Mouse (Mus musculus): ENCODE data around the gene Rbm48. TPM values are rescaled to one million over a fixed set of nuclear protein-coding genes. Genes with fewer than 3 reads are reported as not detected.

Gene Rbm48
- 14.4 TPM for polyA plus RNA-seq (2014; fragmentation: Illumina TruSeq; extraction: RNeasy Lipid Tissue Mini Kit (QIAGEN cat#74804); ENCODE audit: low read depth, low replicate concordance)

GRCm38 (mm10) chr5:3596399-3596766 is at the start of gene Rbm48:
Gene Rbm48 (minus strand): TSS chr5:3596585.

DNA sequence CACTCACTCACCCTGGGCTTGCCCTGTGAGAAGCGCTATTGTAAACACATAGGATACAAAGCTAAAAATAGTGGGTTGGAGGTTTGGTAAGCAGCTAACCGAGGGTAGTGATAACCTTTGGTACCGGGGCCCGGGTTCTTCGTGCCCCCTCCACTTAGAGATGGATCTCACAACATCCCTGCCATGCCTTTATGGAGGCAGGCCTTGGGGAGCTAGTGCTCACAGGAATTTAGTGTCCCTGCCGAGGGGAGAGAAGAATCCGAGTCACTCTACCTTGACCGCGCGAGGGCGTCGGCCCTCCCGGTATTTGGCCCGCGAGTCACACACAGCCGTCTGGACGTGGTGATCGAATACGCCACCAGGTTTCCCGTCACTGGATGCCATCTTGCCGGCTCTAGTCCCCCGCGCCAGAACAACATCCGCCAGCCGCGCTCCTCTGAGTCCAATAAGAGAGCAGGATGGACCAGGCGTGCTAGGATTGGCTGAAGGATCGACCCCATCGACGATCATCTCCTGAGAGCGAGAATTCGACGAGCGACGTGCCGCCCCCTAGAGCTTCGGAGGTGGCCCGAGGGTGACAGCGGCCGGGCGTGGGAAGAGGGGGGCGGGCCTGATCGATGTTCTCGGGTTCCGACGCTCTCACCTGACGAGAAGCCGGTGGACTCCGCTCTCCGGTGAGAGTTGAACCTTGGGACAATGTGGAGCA is 539 bp downstream of the Rbm48 start, which contains the start of gene Pex1:
Gene Pex1 (plus strand): TSS at position 374 of the 706 bp plus-strand sequence.

GRCm38 (mm10) chr5:3571266-3571665 is 25.1 kb downstream of the Rbm48 start, which contains the start of gene 1700109H08Rik:
Gene 1700109H08Rik (plus strand): TSS chr5:3571566.

DNA sequence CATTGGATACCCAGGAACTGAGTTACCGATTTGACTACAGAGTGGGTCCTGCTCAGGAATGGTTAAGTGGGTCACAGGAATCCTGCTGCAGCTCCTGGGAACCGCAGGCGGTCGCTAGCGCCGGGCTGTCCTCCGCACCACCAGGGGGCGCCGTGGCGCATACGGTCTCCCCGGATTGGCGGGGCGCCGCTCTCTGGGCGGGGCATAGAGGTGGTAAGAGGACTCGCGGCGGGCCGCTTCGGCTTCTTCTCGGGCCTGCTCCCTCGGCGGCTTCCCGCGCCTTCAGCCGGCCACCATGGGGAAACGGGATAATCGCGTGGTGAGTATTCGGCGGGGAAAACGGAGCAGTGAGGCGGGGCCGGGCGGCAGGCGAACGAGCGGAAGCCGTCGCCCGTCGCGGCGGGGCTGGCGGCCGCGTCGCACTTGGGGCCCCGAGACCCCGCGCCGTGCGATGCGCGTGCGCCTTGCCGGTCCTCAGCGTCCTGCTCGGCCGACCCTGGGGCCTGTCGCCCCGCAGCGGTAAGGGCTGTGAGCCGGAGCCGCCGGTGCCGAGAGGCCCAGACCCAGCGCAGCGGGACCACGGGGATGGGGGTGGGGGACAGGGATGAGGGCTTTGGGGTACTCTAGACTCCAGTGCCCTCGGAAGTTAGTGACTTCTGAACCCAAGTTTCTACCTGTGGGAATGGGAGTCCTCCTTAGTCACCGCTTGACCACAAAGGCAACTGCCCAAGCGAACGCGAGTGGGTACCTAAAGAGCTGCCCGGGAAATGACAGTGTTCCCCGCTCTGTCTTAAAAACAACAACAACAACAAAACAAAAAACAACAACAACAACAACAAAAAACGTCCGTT is 52.5 kb downstream of the Rbm48 start, which contains the start of gene Fam133b:
Gene Fam133b (plus strand): TSS at position 205 of the 851 bp plus-strand sequence.

Other genes starting within 250 kb of the Rbm48 start
- gene Fam133b, start 52.8 kb downstream of the Rbm48 start, polyA plus RNA-seq (2014; fragmentation: Illumina TruSeq; extraction: RNeasy Lipid Tissue Mini Kit (QIAGEN cat#74804); ENCODE audit: low read depth, low replicate concordance) = 55.2 TPM
- gene 1700109H08Rik, start 25.0 kb downstream of the Rbm48 start, polyA plus RNA-seq (2014; fragmentation: Illumina TruSeq; extraction: RNeasy Lipid Tissue Mini Kit (QIAGEN cat#74804); ENCODE audit: low read depth, low replicate concordance) = 2.3 TPM
- gene Pex1, start 519 bp downstream of the Rbm48 start, polyA plus RNA-seq (2014; fragmentation: Illumina TruSeq; extraction: RNeasy Lipid Tissue Mini Kit (QIAGEN cat#74804); ENCODE audit: low read depth, low replicate concordance) = 29.6 TPM
- gene Tmbim7, start 54.6 kb upstream of the Rbm48 start, polyA plus RNA-seq (2014; fragmentation: Illumina TruSeq; extraction: RNeasy Lipid Tissue Mini Kit (QIAGEN cat#74804); ENCODE audit: low read depth, low replicate concordance) = not detected
- gene Gatad1, start 60.6 kb upstream of the Rbm48 start, polyA plus RNA-seq (2014; fragmentation: Illumina TruSeq; extraction: RNeasy Lipid Tissue Mini Kit (QIAGEN cat#74804); ENCODE audit: low read depth, low replicate concordance) = 255 TPM
- gene Ankib1, start 206.3 kb upstream of the Rbm48 start, polyA plus RNA-seq (2014; fragmentation: Illumina TruSeq; extraction: RNeasy Lipid Tissue Mini Kit (QIAGEN cat#74804); ENCODE audit: low read depth, low replicate concordance) = 127 TPM
- gene Krit1, start 206.6 kb upstream of the Rbm48 start, polyA plus RNA-seq (2014; fragmentation: Illumina TruSeq; extraction: RNeasy Lipid Tissue Mini Kit (QIAGEN cat#74804); ENCODE audit: low read depth, low replicate concordance) = 80.3 TPM
- not detected for gene Lrrd1, start 248.6 kb upstream of the Rbm48 start, polyA plus RNA-seq (2014; fragmentation: Illumina TruSeq; extraction: RNeasy Lipid Tissue Mini Kit (QIAGEN cat#74804); ENCODE audit: low read depth, low replicate concordance)